Mouse (Mus musculus): ENCODE data around the gene Ssty1. TPM values are rescaled to one million over a fixed set of nuclear protein-coding genes. Genes with fewer than 3 reads are reported as not detected.
"Not testable (repeated sequence)": the region's sequence is repeated elsewhere in the genome, so short reads cannot be mapped to it uniquely, and the experiment has no call there.

The Ssty1 gene
- not detected in 2 replicates for polyA plus RNA-seq (2012; rRNA removed)

DNA sequence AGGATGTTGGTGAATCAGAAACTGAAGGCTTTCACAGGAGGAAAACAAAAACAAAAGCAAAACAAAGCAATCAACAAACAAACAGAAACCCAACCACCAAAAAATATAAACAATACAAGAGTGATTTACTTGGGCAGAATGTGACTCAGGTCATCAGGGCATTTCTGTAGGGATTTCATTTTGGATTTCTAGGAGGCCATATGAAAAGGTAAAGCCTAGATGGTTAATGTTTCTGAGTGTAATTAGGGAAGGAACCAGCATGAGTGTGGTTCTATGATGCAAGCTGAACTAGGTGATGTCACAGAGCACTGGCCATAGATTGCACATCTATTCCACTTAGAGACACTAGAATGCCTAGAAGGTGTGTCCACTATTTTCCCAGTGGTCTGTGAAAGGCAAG, at the start of gene Ssty1:
Gene Ssty1 (plus strand): TSS at position 301 of the 400 bp plus-strand sequence.
- not testable (repeated sequence) for DNase-seq (ENCODE audit: low read depth, low spot score)

DNA sequence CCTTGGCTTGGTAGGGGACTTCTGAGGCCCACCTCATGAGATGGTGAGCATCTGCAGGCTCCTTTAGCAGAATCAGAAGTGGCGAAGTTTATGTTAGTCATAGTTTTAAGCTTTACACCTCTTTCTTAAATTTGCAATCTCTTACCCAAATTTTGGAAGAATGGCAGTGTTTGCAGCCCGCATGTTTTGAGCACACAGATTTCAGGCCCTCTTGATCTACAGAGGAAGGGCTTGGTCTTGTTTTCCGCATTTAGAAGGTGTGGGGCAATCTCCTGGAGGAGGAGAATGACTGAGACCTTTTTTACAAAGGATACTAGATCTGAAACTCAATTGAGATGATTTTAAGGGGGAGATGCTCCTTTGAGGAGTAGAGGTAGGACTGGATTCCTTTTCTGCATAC, 27.2 kb upstream of the Ssty1 start, which contains the start of gene Gm21764:
Gene Gm21764 (minus strand): TSS at position 101 of the 400 bp plus-strand sequence.
- WGBS = no CpG with 5 or more reads among the region's 3 CpGs
- not testable (repeated sequence) for DNase-seq (ENCODE audit: low read depth, low spot score)

Other genes starting within 250 kb of the Ssty1 start
- not detected in 2 replicates for gene Gm21904, start 242.8 kb upstream of the Ssty1 start, polyA plus RNA-seq (2012; rRNA removed)
- not detected in 2 replicates for gene Gm20772, start 214.4 kb upstream of the Ssty1 start, polyA plus RNA-seq (2012; rRNA removed)
- gene Gm20831, start 214.4 kb upstream of the Ssty1 start, polyA plus RNA-seq (2012; rRNA removed) = not detected in 2 replicates
- gene Srsy, start 151.8 kb upstream of the Ssty1 start, polyA plus RNA-seq (2012; rRNA removed) = not detected in 2 replicates
- not detected in 2 replicates for gene Gm21764, start 27.3 kb upstream of the Ssty1 start, polyA plus RNA-seq (2012; rRNA removed)

Measured in large intestine, adult 2 months (tissue).